Mouse (Mus musculus) stomach, postnatal 0 days (tissue): ENCODE results near the gene Aplp1. TPM values are rescaled to one million over a fixed set of nuclear protein-coding genes. Genes with fewer than 3 reads are reported as not detected.
A peak's percentile ranks its signal among the peaks of the same experiment; 100 is the strongest.

Source experiments
- ATAC-seq: fragments of 200-750 bp; cut with Nextera tagmentation; 2 replicates; pipeline ENCODE4 v1.8.0; 2017; ENCODE audit not compliant: low FRiP score, low TSS enrichment
- DNase-seq: peaks from one replicate; pipeline ENCODE4 v3.0.0-alpha.2; 2016; ENCODE audit warnings: low spot score
- H3K27ac ChIP-seq: fragments of 300-500 bp; sonication (generic); replicated peaks from 2 replicates; pipeline ENCODE4 v1.5.1; 2014; ENCODE audit warnings: mild to moderate bottlenecking, control low read depth
- H3K27me3 ChIP-seq: fragments of 300-500 bp; sonication (generic); 2 replicates; pipeline ENCODE4 v1.6.1; 2014; ENCODE audit warnings: low read length; ENCODE audit not compliant: control insufficient read depth, insufficient read depth
- H3K36me3 ChIP-seq: fragments of 300-500 bp; sonication (generic); 2 replicates; pipeline ENCODE4 v1.6.1; 2014; ENCODE audit warnings: low read length, mixed read lengths; ENCODE audit not compliant: control insufficient read depth, insufficient read depth
- H3K4me1 ChIP-seq: fragments of 300-500 bp; sonication (generic); replicated peaks from 2 replicates; pipeline ENCODE4 v1.6.1; 2014; ENCODE audit warnings: antibody characterized with exemption; ENCODE audit not compliant: control insufficient read depth, insufficient read depth
- H3K4me2 ChIP-seq: fragments of 300-500 bp; sonication (generic); replicated peaks from 2 replicates; pipeline ENCODE4 v1.6.1; 2014; ENCODE audit warnings: low read depth, mild to moderate bottlenecking, control low read depth, moderate library complexity
- H3K4me3 ChIP-seq: fragments of 300-500 bp; sonication (generic); 2 replicates; pipeline ENCODE4 v1.5.1; 2014; ENCODE audit warnings: low read depth, low read length, control low read depth
- H3K9ac ChIP-seq: fragments of 300-500 bp; sonication (generic); 2 replicates; pipeline ENCODE4 v1.6.1; 2014; ENCODE audit warnings: mild to moderate bottlenecking, low read length, control low read depth, mixed read lengths
- H3K9me3 ChIP-seq: fragments of 300-500 bp; sonication (generic); 2 replicates; pipeline ENCODE4 v1.6.1; 2016; ENCODE audit warnings: low read length; ENCODE audit not compliant: control insufficient read depth
- CTCF ChIP-seq: IDR thresholded peaks from 2 replicates; pipeline ENCODE4 v1.5.1; 2016; ENCODE audit warnings: antibody characterized with exemption, low read depth, mild to moderate bottlenecking, moderate library complexity
- EP300 ChIP-seq: optimal IDR thresholded peaks from 2 replicates; pipeline ENCODE3; 2016; ENCODE audit warnings: antibody characterized with exemption
- WGBS: fragments of 180-500 bp; shearing (Covaris S2); extraction: QIAGEN DNeasy Blood & Tissue Kit; methylation state at CpG from one replicate; pipeline ENCODE4 v1.1.7; 2014; 5-methylcytosine and 5-hydroxymethylcytosine counted together
- polyA plus RNA-seq: library from polyadenylated mRNA; unstranded; fragments of >200 nt; fragmentation: Nextera tagmentation; extraction: Ambion mirVana; gene quantifications from 2 replicates; pipeline ENCODE4 v1.2.1, GENCODE M21; 2015

Gene Aplp1
- polyA plus RNA-seq, 1 experiment from 2014 or later, result 21.7 TPM

GRCm38 (mm10) chr7:30431793-30432192, 13.5 kb downstream of the Aplp1 start:
- TF ChIP-seq EP300 (no peak), CTCF (peak; percentile 77)
- WGBS, result 9% methylated on average over 3 of the region's 3 CpGs
- peak; percentile 64 for DNase-seq
- Histone ChIP-seq H3K4me1 (no peaks in the 10 kb centered on the region), H3K4me2 (no peak overlapping the region), H3K27ac (no peak overlapping the region), H3K36me3 (no peaks in the 10 kb centered on the region), H3K27me3 (no peaks in the 10 kb centered on the region), H3K9me3 (no peaks in the 10 kb centered on the region), H3K9ac (no peak overlapping the region), H3K4me3 (no peak overlapping the region)
- ATAC-seq, result peak; percentile 21; the same call in 1 of the 2 replicates

- Histone ChIP-seq H3K27ac (no peak overlapping the region), H3K4me3 (no peak overlapping the region), H3K36me3 (no peaks in the 10 kb centered on the region), H3K4me1 (no peaks in the 10 kb centered on the region), H3K9me3 (no peaks in the 10 kb centered on the region), H3K4me2 (no peak overlapping the region), H3K9ac (no peak overlapping the region), H3K27me3 (no peaks in the 10 kb centered on the region)
- WGBS, result 46% methylated on average over 2 of the region's 2 CpGs
- ATAC-seq (no peak), DNase-seq (no peak)
- TF ChIP-seq CTCF (no peak), EP300 (no peak)
Measured at GRCm38 (mm10) chr7:30430191-30430590, 15.1 kb downstream of the Aplp1 start.

- no peak overlapping the region for H3K4me2 ChIP-seq
- no peak for TF ChIP-seq CTCF
- no peak for TF ChIP-seq EP300
- no peaks in the 10 kb centered on the region for H3K36me3 ChIP-seq
- H3K27ac ChIP-seq, result no peak overlapping the region
- no peak overlapping the region for H3K4me3 ChIP-seq
- H3K27me3 ChIP-seq, result no peaks in the 10 kb centered on the region
- H3K4me1 ChIP-seq, result no peaks in the 10 kb centered on the region
- ATAC-seq (no peak), DNase-seq (no peak)
- H3K9ac ChIP-seq, result no peak overlapping the region
- H3K9me3 ChIP-seq, result no peaks in the 10 kb centered on the region
Measured at GRCm38 (mm10) chr7:30429327-30429726, 16.0 kb downstream of the Aplp1 start.

- TF ChIP-seq CTCF (no peak), EP300 (no peak)
Measured at GRCm38 (mm10) chr7:30423071-30423641, 22.2 kb downstream of the Aplp1 start.

GRCm38 (mm10) chr7:30422560-30422959, 22.8 kb downstream of the Aplp1 start:
- ATAC-seq (no peak), DNase-seq (no peak)
- no peaks in the 10 kb centered on the region for H3K27me3 ChIP-seq
- no peak for TF ChIP-seq EP300
- peak overlapping the region; percentile 47 for H3K4me3 ChIP-seq
- no peaks in the 10 kb centered on the region for H3K36me3 ChIP-seq
- H3K4me1 ChIP-seq, result no peaks in the 10 kb centered on the region
- WGBS, result 11% methylated on average over 9 of the region's 9 CpGs
- no peaks in the 10 kb centered on the region for H3K9me3 ChIP-seq
- peak overlapping the region; percentile 52; the same call in 1 of the 2 replicates for H3K9ac ChIP-seq
- no peak overlapping the region; the same call in 1 of the 2 replicates for H3K27ac ChIP-seq
- peak overlapping the region; percentile 89 for H3K4me2 ChIP-seq

More at GRCm38 (mm10) chr7:30423071-30423641, 22.2 kb downstream of the Aplp1 start:
- Histone ChIP-seq H3K27me3 (no peaks in the 10 kb centered on the region), H3K36me3 (no peaks in the 10 kb centered on the region), H3K27ac (no peak overlapping the region; the same call in 1 of the 2 replicates), H3K4me1 (no peaks in the 10 kb centered on the region), H3K4me3 (peak overlapping the region; percentile 47), H3K9me3 (no peaks in the 10 kb centered on the region), H3K9ac (peak overlapping the region; percentile 52; the same call in 1 of the 2 replicates), H3K4me2 (peak overlapping the region; percentile 89)
- WGBS, result 31% methylated on average over 23 of the region's 23 CpGs
- no peak for DNase-seq
- ATAC-seq, result no peak

- no peaks in the 10 kb centered on the region for H3K27me3 ChIP-seq
- TF ChIP-seq CTCF (no peak), EP300 (no peak)
- H3K9me3 ChIP-seq, result no peaks in the 10 kb centered on the region
- ATAC-seq (peak; percentile 88), DNase-seq (peak; percentile 90)
- H3K27ac ChIP-seq, result peak overlapping the region; percentile 53
- H3K36me3 ChIP-seq, result no peaks in the 10 kb centered on the region
- H3K9ac ChIP-seq, result peak overlapping the region; percentile 52
- H3K4me1 ChIP-seq, result no peaks in the 10 kb centered on the region
- peak overlapping the region; percentile 47 for H3K4me3 ChIP-seq
- WGBS, result under 1% methylated on average over 45 of the region's 45 CpGs
- peak overlapping the region; percentile 89 for H3K4me2 ChIP-seq
Measured at GRCm38 (mm10) chr7:30421890-30422435, 23.4 kb downstream of the Aplp1 start.
